Mouse (Mus musculus) liver, adult 2 months (tissue): Measurements from ENCODE around the gene Ccdc3. TPM values are rescaled to one million over a fixed set of nuclear protein-coding genes. Genes with fewer than 3 reads are reported as not detected.

Experiments
- DNase-seq: peaks from one replicate; pipeline ENCODE4 v3.0.0-alpha.2; 2011; ENCODE audit warnings: low read depth, low spot score; ENCODE audit errors: extremely low read depth
- H3K27ac ChIP-seq: fragments of 200-500 bp; replicated peaks from 2 replicates; pipeline ENCODE4 v1.5.1; 2012; ENCODE audit warnings: low read depth, mild to moderate bottlenecking, control low read depth, inconsistent platforms, low read length; ENCODE audit not compliant: insufficient read depth
- H3K27me3 ChIP-seq: fragments of 200-500 bp; 2 replicates; pipeline ENCODE4 v1.6.1; 2012; ENCODE audit warnings: mild to moderate bottlenecking, moderate library complexity, low read length, inconsistent platforms; ENCODE audit not compliant: control insufficient read depth, insufficient read depth
- H3K36me3 ChIP-seq: fragments of 200-500 bp; 2 replicates; pipeline ENCODE4 v1.6.1; 2012; ENCODE audit warnings: low read length, inconsistent platforms; ENCODE audit not compliant: control insufficient read depth, insufficient read depth
- H3K4me1 ChIP-seq: fragments of 200-500 bp; 2 replicates; pipeline ENCODE4 v1.6.1; 2011; ENCODE audit warnings: low read length; ENCODE audit not compliant: control insufficient read depth, insufficient read depth
- H3K4me3 ChIP-seq: fragments of 200-500 bp; 2 replicates; pipeline ENCODE4 v1.5.1; 2011; ENCODE audit warnings: low read depth, mild to moderate bottlenecking, control low read depth, low read length, moderate library complexity; ENCODE audit not compliant: insufficient read depth
- H3K79me2 ChIP-seq: fragments of 200-500 bp; 2 replicates; pipeline ENCODE4 v1.6.1; 2012; ENCODE audit warnings: inconsistent platforms, mild to moderate bottlenecking, low read length, moderate library complexity; ENCODE audit not compliant: control insufficient read depth, insufficient read depth
- H3K9ac ChIP-seq: fragments of 200-500 bp; 2 replicates; pipeline ENCODE4 v1.6.1; 2012; ENCODE audit warnings: low read depth, mild to moderate bottlenecking, control low read depth, inconsistent platforms, low read length
- CTCF ChIP-seq: fragments of 200-500 bp; IDR thresholded peaks from 2 replicates; pipeline ENCODE4 v1.5.1; 2011; ENCODE audit warnings: low read depth, low read length, control low read depth
- POLR2A ChIP-seq: fragments of 200-500 bp; IDR thresholded peaks from 2 replicates; pipeline ENCODE4 v1.6.1; 2011; ENCODE audit warnings: low read length, control low read depth; ENCODE audit not compliant: insufficient read depth; ENCODE audit errors: extremely low read depth
- WGBS: fragments of 180-500 bp; shearing (Covaris S2); methylation state at CpG from one replicate; pipeline ENCODE4 v1.1.7; 2018; 5-methylcytosine and 5-hydroxymethylcytosine counted together
- polyA plus RNA-seq: library from polyadenylated mRNA; depleted of rRNA; stranded (reverse); fragments of >200 nt; gene quantifications from 2 replicates; pipeline ENCODE4 v1.2.3, GENCODE M21; 2012
- total RNA-seq: library from RNA; depleted of rRNA; stranded (reverse); fragments of >200 nt; gene quantifications from 2 replicates; pipeline ENCODE4 v1.2.3, GENCODE M21; 2014

Ccdc3 gene
- total and polyA plus RNA-seq, 2 experiments: 0.78 to 0.92 TPM

DNA sequence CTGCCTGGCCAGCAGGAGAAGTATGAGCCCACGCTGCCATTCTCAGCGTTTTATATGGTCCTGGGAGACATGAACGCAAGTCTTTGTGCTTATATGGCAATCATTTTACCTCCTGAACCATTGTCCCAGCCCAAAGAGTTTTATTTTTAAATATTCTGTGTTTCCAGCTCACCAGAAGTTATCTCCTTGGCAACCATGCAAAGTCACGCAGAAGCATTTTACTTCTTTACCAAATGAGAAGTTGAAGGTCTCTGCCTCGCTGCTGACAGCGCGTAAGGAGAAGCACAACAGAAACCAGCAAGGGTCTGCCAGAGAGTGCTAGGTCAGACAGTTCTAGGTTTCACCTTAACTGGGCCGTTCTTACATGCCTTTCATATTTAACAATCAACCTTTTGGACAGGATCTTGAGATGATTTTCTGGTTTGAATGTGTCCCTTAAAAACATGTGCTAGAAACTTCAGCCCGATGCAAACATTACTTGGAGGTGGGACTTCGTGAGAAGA lies 35.8 kb upstream of the Ccdc3 start:
- H3K79me2 ChIP-seq: no peaks in the 10 kb centered on the region
- DNase-seq: no peak
- WGBS: 90% methylated on average over 10 of the region's 10 CpGs
- no peak overlapping the region for H3K27ac ChIP-seq
- no peak overlapping the region for H3K9ac ChIP-seq
- no peaks in the 10 kb centered on the region for H3K27me3 ChIP-seq
- TF ChIP-seq CTCF (no peak), POLR2A (no peak)
- no peaks in the 10 kb centered on the region for H3K4me1 ChIP-seq
- H3K36me3 ChIP-seq: no peaks in the 10 kb centered on the region
- no peak overlapping the region for H3K4me3 ChIP-seq

DNA sequence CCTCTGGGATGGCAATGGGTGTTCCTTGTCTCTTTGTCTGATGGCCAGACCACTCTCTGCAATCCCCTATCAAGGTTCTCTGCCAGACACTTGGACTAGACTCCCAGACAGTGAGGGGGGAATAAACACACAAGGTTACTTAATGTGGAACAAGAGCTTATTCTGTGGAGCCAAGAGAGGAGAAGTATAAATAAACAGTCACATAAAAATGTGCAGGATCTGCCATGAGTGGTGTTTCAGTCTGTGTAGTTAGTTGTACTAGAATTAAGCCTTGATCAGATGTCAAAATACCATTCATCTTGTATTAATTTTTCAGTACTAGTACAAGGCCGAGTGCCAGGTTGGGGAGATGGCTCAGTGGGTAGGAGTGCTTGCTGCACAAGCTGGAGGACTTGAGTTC lies 34.7 kb upstream of the Ccdc3 start:
- no peak for DNase-seq
- Histone ChIP-seq H3K4me1 (no peaks in the 10 kb centered on the region), H3K4me3 (no peak overlapping the region), H3K27ac (no peak overlapping the region), H3K9ac (no peak overlapping the region), H3K27me3 (no peaks in the 10 kb centered on the region), H3K79me2 (no peaks in the 10 kb centered on the region), H3K36me3 (no peaks in the 10 kb centered on the region)
- TF ChIP-seq CTCF: no peak
- WGBS: 58% methylated on average over 1 of the region's 1 CpGs

DNA sequence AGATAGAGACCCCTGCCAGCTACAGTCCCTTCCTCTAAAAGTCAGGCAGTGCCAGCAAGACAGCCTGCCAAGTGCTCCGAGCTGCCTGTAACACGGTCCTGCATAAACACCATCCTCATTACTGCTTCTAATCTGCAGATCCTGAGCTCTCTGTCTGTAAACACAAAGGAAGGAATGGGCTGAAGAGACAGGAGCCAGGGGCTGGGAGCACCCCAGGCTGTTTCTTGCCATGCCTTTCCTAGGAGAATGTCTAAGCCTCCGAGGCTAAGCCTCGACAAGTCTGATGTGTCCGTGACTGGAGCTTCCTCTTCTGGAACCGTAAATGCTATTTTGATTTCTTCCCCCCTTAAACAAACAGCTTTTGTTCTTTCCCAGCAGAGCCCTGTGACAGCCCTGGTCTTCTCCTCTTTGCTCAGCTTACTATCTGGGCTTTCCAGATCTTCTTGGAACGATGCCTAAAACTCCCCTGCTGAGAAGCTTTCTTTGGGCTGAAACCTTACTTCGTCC lies 24.7 kb upstream of the Ccdc3 start:
- Histone ChIP-seq H3K36me3 (no peaks in the 10 kb centered on the region), H3K4me1 (no peaks in the 10 kb centered on the region), H3K27me3 (no peaks in the 10 kb centered on the region), H3K4me3 (no peak overlapping the region), H3K9ac (no peak overlapping the region), H3K27ac (no peak overlapping the region), H3K79me2 (no peaks in the 10 kb centered on the region)
- 41% methylated on average over 8 of the region's 8 CpGs for WGBS
- no peak for TF ChIP-seq POLR2A
- TF ChIP-seq CTCF: no peak
- no peak for DNase-seq

DNA sequence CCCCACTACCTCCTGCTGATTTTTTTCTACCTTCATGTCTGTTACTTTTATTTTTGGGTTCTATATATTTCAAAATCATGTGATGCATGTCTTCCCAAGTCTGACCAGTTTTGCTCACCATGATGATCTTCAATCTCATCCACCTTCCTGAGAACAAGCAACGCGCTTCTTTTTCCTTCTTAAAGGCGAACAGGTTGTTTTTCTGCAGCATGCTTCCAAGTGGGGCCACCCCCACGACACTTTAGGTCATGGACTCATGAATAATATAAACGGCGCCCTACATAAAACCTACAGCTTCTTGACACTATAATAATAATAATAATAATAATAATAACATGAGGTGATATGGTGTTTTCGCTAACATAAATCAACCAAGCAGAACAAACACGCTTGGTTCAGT lies 23.2 kb upstream of the Ccdc3 start:
- no peaks in the 10 kb centered on the region for H3K27me3 ChIP-seq
- H3K79me2 ChIP-seq: no peaks in the 10 kb centered on the region
- no peak overlapping the region for H3K9ac ChIP-seq
- no peak overlapping the region for H3K4me3 ChIP-seq
- WGBS: 97% methylated on average over 8 of the region's 8 CpGs
- H3K36me3 ChIP-seq: no peaks in the 10 kb centered on the region
- DNase-seq: no peak
- no peaks in the 10 kb centered on the region for H3K4me1 ChIP-seq
- no peak overlapping the region for H3K27ac ChIP-seq
- TF ChIP-seq CTCF (no peak), POLR2A (no peak)

DNA sequence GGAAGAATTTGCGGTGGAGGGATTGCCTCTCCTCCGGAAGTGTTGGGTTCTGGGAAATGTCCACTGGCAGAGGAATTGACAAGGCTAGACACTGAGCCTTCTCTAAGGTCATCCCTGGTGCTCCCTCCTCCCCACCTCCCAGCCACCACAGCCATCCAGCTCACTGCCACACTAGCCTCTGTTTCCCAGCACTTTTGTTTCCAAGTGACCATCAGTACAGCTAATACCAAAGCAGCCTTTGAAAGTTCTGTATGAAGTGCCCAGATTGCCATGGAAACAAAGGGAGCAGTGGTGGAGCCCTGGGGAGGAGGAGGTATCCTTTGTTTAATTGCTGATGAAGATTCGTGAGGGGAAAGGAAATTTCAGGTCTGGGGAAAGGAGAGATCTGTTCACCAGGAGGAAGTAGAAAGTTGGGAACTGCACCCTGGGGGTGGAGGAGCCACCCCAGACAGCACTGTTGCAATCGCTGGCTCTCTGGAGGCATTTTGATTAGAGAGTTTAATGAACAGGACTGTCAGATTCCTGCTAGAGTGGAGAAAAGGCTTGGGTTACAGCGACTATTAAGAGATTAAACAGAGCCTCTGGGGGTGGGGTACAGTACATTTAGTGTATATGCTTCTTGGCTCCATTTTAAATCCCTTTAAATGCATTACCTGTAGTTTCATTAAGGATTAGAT lies 20.6 kb upstream of the Ccdc3 start:
- 44% methylated on average over 5 of the region's 5 CpGs for WGBS
- DNase-seq: no peak
- Histone ChIP-seq H3K4me1 (no peaks in the 10 kb centered on the region), H3K27me3 (no peaks in the 10 kb centered on the region), H3K4me3 (no peak overlapping the region), H3K9ac (no peak overlapping the region), H3K79me2 (no peaks in the 10 kb centered on the region), H3K36me3 (no peaks in the 10 kb centered on the region), H3K27ac (no peak overlapping the region)
- no peak for TF ChIP-seq POLR2A
- TF ChIP-seq CTCF: no peak

DNA sequence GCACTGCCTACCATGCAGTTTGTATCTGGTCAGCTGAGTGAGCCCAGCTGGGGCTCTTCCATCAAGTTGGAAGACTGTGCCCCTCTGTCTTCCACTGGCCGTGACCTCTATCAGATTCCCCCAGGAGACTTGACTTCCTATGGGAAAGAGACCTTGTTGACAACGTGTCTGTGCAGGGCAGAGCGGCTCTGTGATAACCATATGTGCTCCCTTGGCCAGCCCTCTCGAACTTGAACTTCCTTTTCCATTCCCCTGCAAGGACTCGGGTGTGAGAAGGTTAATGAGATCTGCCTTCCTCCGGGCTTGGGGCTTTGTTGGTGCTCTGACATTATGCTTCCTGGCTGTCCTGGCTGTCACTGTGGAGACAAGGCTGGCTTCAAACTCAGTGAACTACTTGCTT lies 12.1 kb upstream of the Ccdc3 start:
- H3K9ac ChIP-seq: no peak overlapping the region
- no peak overlapping the region for H3K4me3 ChIP-seq
- no peak overlapping the region for H3K27ac ChIP-seq
- no peaks in the 10 kb centered on the region for H3K36me3 ChIP-seq
- H3K27me3 ChIP-seq: no peaks in the 10 kb centered on the region
- no peak for DNase-seq
- no peaks in the 10 kb centered on the region for H3K79me2 ChIP-seq
- no peak for TF ChIP-seq POLR2A
- TF ChIP-seq CTCF: no peak
- no peaks in the 10 kb centered on the region; the same call in 1 of the 2 replicates for H3K4me1 ChIP-seq
- 38% methylated on average over 6 of the region's 6 CpGs for WGBS
